Mouse (Mus musculus): ENCODE data around the gene Igflr1.

- no peak for TF ChIP-seq POLR2A (IDR thresholded peaks at IDR 0.05; ENCODE audit: insufficient read length, low read depth)
- TF ChIP-seq REST (IDR thresholded peaks at IDR 0.05; ENCODE audit: insufficient read depth, insufficient read length) = no peak
- TF ChIP-seq SRF (IDR thresholded peaks at IDR 0.05; ENCODE audit: control insufficient read depth, insufficient read length, low read depth) = no peak
These were observed 806 bp downstream of the Igflr1 start for GRCm38 (mm10) chr7:30566033-30566432.
